Mouse (Mus musculus): ENCODE data around the gene Rnase10.
"Not testable (repeated sequence)": the region's sequence is repeated elsewhere in the genome, so short reads cannot be mapped to it uniquely, and the experiment has no call there.

Gene Rnase10

DNA sequence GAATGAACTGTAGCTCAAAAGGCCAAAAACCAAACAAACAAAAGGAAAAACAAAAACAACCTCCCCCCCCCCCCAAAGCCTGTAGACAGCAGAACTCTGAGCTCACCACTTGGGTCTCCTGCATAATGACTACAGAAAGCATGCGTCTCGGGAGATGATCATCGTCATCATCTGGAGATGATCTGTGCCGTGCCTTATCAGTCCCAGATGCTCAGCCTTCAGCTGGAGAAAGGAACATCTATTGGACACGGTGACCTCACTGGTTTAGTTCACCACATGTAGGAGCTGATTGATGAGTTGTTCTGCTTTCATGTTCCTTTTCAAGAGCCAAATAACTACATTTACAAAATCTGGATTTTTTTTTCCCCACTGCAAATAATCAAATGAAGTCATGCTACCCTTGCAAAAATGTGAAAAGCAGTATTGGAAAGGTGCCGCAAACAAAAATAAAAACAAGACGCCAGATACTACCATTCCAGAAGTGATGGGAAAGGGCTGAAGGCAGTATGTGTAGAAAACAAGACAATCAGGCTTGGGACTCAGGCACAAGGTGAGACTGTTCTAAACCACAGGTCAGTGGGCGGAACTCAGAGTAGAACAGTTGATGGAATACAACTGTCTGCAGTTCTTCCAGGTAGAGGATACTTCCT lies at the start of gene Rnase10:
Rnase10 (plus strand) TSS at position 600 of the 650 bp plus-strand sequence.
- DNase-seq (ENCODE audit: low spot score) = no peak

- not testable (repeated sequence) for DNase-seq (ENCODE audit: low spot score)
Observed at GRCm38 (mm10) chr14:50958289-50958995, 49.1 kb upstream of the Rnase10 start.

GRCm38 (mm10) chr14:50968216-50968980 lies 39.2 kb upstream of the Rnase10 start:
- no peak for DNase-seq (ENCODE audit: low spot score)

DNA sequence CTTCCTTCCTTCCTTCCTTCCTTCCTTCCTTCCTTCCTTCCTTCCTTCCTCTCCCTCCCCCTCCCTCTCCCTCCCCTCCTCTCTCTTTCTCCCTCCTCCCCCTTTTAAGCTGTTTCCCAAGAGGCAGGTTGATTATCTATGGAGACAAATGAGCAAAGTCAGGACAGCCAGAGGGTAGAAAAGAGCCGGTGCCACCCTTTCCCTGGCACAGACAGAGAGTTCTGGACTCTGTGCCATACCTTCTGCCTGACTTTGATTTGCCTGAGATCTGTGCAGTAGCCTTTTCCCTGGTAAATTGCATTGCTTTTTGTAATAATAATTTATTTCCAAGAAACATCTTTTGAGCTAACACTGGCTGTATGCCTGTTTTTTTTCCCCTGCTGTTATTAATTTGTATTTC lies 38.5 kb upstream of the Rnase10 start:
- DNase-seq (ENCODE audit: low spot score) = no peak

GRCm38 (mm10) chr14:50969558-50970544 lies 37.7 kb upstream of the Rnase10 start:
- no peak for DNase-seq (ENCODE audit: low spot score)

GRCm38 (mm10) chr14:50970822-50971221 lies 36.7 kb upstream of the Rnase10 start:
- DNase-seq (ENCODE audit: low spot score) = no peak

DNA sequence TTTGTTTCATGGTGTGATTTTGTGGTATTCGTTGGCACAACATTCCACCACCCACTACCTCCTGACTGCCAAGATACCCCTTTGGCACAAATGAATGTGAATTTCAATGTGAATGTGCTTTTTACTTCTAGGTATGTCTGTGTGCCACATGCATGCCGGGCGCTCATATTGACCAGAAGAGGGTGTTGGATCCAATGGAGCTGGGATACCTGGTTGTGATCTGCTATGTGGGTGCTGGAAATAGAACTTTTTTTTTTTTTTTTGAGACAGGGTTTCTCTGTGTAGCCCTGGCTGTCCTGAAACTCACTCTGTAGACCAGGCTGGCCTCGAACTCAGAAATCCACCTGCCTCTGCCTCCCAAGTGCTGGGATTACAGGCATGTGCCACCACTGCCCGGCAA lies 34.5 kb upstream of the Rnase10 start:
- DNase-seq (ENCODE audit: low spot score) = not testable (repeated sequence)

GRCm38 (mm10) chr14:50973700-50974099 lies 33.9 kb upstream of the Rnase10 start:
- DNase-seq (ENCODE audit: low spot score) = no peak

- no peak for DNase-seq (ENCODE audit: low spot score)
Observed at GRCm38 (mm10) chr14:50975001-50975400, 32.5 kb upstream of the Rnase10 start.

- DNase-seq (ENCODE audit: low spot score) = no peak
Observed at GRCm38 (mm10) chr14:50976674-50977073, 30.9 kb upstream of the Rnase10 start.

DNA sequence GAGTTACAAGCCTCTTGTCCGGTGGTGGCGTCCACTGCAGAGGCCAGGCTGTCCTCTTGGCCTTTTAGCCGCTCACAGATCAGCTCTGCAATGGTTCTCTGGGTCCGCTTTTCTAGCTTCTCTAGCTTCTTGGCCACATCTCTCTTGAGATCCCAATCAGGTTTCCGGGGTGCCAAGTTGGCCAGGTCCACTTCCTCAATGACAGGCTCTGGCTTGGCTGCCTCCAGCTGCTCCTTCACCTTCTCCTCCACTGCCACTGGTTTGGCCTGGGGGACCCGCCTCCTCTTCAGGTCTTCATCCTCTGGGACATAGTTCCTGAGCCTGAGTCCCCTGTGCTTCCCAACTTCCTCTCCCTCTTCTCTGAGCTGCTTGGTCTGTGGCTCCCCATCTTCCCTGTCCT lies 29.1 kb upstream of the Rnase10 start:
- DNase-seq (ENCODE audit: low spot score) = not testable (repeated sequence)

GRCm38 (mm10) chr14:50979631-50980030 lies 27.9 kb upstream of the Rnase10 start:
- DNase-seq (ENCODE audit: low spot score) = no peak

- DNase-seq (ENCODE audit: low spot score) = no peak
Observed at GRCm38 (mm10) chr14:50981207-50981606, 26.3 kb upstream of the Rnase10 start.

DNA sequence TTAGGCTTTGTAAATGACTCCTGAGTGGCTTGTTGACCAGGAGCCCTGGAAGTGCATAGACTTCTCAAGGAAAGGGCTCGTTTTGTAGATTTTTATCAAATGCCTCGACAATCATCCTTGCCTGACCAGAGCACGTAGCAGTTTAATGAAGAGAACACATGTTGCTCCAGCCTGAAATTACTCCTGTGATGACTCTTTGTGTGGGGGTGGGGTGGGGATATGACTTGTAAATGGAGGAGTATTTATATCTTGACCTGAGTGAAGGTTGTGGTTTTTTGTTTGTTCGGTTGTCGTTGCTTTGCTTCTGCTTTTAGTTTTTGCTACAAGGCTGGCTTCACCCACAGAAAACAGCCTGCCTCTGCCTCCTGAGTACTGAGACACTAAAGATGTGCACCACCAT lies 25.7 kb upstream of the Rnase10 start:
- DNase-seq (ENCODE audit: low spot score) = no peak

GRCm38 (mm10) chr14:50987668-50988067 lies 19.9 kb upstream of the Rnase10 start:
- DNase-seq (ENCODE audit: low spot score) = no peak

GRCm38 (mm10) chr14:50991037-50991436 lies 16.5 kb upstream of the Rnase10 start:
- DNase-seq (ENCODE audit: low spot score) = no peak

GRCm38 (mm10) chr14:50997088-50997487 lies 10.5 kb upstream of the Rnase10 start:
- DNase-seq (ENCODE audit: low spot score) = no peak

GRCm38 (mm10) chr14:50997999-50998666 lies 9.4 kb upstream of the Rnase10 start:
- no peak for DNase-seq (ENCODE audit: low spot score)

DNA sequence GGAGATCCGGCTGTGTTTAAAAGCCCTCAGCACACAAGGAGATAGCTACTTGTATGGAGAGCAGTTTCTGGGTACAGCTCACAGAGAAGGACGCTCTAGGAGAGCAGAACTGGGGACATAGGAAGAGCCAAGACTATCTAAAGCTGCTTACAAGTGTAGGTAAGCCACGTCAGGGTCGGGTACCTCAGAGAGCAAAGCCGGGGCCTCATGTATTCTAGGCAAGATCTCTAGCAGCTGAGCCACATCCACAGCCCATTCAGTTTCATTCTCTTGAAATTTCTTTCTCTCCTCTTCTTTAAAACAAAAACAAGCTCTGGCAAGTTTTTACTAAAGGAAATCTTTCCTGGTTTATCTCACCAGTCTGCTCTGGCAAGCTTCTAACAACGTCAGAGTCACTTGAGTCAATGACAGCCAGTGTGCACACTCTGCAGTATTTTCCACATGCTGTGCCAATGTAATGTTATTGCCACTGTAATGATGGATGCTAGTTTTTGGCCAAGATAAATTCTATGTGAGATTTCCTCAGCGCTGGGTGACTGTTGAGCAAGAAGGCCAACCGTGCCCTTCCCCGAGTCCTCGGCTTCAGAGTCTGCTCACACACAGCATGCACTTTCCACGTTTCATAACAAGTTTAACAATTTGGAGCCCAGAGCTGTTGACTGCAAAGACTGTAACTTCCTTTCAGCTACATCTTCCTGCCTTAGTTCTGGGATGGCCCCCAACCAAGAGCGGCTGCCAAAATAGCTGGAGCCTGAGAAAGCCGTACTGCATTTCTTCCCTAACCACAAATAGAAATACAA lies 563 bp downstream of the Rnase10 start:
- DNase-seq (ENCODE audit: low spot score) = no peak

DNA sequence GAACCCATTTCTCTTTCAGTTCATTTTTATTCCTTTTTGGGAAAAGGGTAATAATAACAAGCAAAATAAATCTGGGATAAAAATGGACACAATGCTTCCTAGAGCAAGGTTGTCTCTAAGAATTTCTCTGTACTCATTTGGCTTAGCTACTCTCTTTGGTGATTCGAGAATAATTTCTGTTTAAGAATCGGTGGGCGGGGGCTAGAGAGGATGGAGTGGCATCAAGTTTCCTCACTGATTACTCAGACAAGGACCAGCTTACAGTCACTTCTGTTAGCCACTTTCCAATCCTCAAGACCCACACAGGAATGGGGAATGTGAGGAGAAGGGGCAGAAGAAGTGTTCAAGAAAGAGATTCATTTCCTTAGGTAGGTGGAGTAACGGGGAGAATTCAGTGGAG lies 1.2 kb downstream of the Rnase10 start:
- no peak for DNase-seq (ENCODE audit: low spot score)
